Mouse (Mus musculus) hindbrain, embryonic 14.5 days (tissue): ENCODE results near the gene Ptcd1. TPM values are rescaled to one million over a fixed set of nuclear protein-coding genes. Genes with fewer than 3 reads are reported as not detected.

Experiments
- polyA plus RNA-seq: library from polyadenylated mRNA; unstranded; fragments of >200 nt; fragmentation: Nextera tagmentation; extraction: Ambion mirVana; gene quantifications from 2 replicates; pipeline ENCODE4 v1.2.1, GENCODE M21; 2014

Ptcd1 gene
- polyA plus RNA-seq, 1 experiment from 2014 or later: 17.5 TPM

Other genes starting within 250 kb of the Ptcd1 start
- gene Smurf1, start 201.3 kb downstream of the Ptcd1 start, polyA plus RNA-seq: 43.6 and 44.0 TPM in 2 replicates
- not detected in 2 replicates for gene Gm4871, start 134.4 kb downstream of the Ptcd1 start, polyA plus RNA-seq
- gene 1700018F24Rik, start 124.1 kb downstream of the Ptcd1 start, polyA plus RNA-seq: not detected in 2 replicates
- gene Arpc1a, start 83.3 kb downstream of the Ptcd1 start, polyA plus RNA-seq: 245 and 252 TPM in 2 replicates
- not detected in 2 replicates for gene Kpna7, start 83.1 kb downstream of the Ptcd1 start, polyA plus RNA-seq
- gene Arpc1b, start 52.9 kb downstream of the Ptcd1 start, polyA plus RNA-seq: 44.2 and 51.8 TPM in 2 replicates
- gene Pdap1, start 26.9 kb downstream of the Ptcd1 start, polyA plus RNA-seq: 95.5 and 96.3 TPM in 2 replicates
- gene Bud31, start 26.7 kb downstream of the Ptcd1 start, polyA plus RNA-seq: 177 and 188 TPM in 2 replicates
- 27.7 and 29.3 TPM in 2 replicates for gene Cpsf4, start 105 bp upstream of the Ptcd1 start, polyA plus RNA-seq
- 561 and 664 TPM in 2 replicates for gene Atp5j2, start 25.0 kb upstream of the Ptcd1 start, polyA plus RNA-seq
- gene Zkscan14, start 34.8 kb upstream of the Ptcd1 start, polyA plus RNA-seq: 12.3 and 13.9 TPM in 2 replicates
- 12.0 and 15.6 TPM in 2 replicates for gene Zkscan5, start 37.5 kb upstream of the Ptcd1 start, polyA plus RNA-seq
- gene Zfp655, start 64.6 kb upstream of the Ptcd1 start, polyA plus RNA-seq: 40.1 and 42.0 TPM in 2 replicates
- gene Zscan25, start 113.4 kb upstream of the Ptcd1 start, polyA plus RNA-seq: 0.54 and 1.1 TPM in 2 replicates
- not detected in 2 replicates for gene Cyp3a57, start 178.2 kb upstream of the Ptcd1 start, polyA plus RNA-seq